Mouse (Mus musculus) small intestine, adult 2 months (tissue): ENCODE data around the gene Prtg.

Source experiments
- CTCF ChIP-seq: fragments of 200-500 bp; IDR thresholded peaks from 2 replicates; pipeline ENCODE4 v1.5.1; 2012; ENCODE audit warnings: low read depth, mild to moderate bottlenecking, control low read depth, inconsistent platforms, low read length, moderate library complexity, mixed read lengths; ENCODE audit not compliant: insufficient replicate concordance, insufficient read length; ENCODE audit errors: extremely low read depth
- POLR2A ChIP-seq: fragments of 200-500 bp; IDR thresholded peaks from 2 replicates; pipeline ENCODE4 v1.6.1; 2012; ENCODE audit warnings: low read depth, mild to moderate bottlenecking, control low read depth, inconsistent platforms, low read length, moderate library complexity

DNA sequence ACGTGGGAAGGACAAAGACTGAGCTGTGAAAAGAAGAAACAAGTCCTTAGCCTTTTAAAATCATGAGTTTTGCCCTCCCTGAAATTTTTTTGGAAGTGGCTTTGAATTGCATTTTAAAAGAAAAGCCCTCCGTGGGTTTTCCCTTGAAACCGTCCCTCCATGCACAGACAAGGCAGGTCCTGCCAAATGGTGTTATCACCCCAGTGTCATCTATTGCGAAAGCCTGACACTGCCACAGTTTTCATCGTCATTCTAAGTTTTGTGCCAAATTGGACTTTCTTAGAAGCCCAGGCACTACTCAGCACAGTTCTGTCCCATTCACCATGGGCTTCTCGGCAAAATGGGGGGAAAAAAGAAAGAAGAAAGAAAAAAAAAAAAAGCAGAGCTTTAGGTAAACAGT lies 106.9 kb downstream of the Prtg start:
- TF ChIP-seq POLR2A = no peak
- no peak for TF ChIP-seq CTCF
